7 mouse cellular contexts compared by ENCODE assay signal in genomic region chr10:87686785-87687184, GRCm38 (mm10).
"Had no signal": no experiment of that assay in that cellular context is flagged by ENCODE, and none has a peak within 500 bp of the region (broad histone marks: within the 10 kb centered on the region; RNA-seq: fewer than 3 reads in every experiment).

No protein-coding gene starts in this region.

- DNase-seq: lung, adult 2 months; lung, postnatal 14 days; lung, postnatal 36 days; right cerebral cortex, postnatal 14 days; thymus, adult 2 months; thymus, postnatal 25 days; thymus, postnatal 4 days had no signal
